Mouse (Mus musculus) stomach, postnatal 0 days (tissue): Measurements from ENCODE around the gene Sorcs3.

Experiments used
- CTCF ChIP-seq: IDR thresholded peaks from 2 replicates; pipeline ENCODE4 v1.5.1; 2016; ENCODE audit warnings: antibody characterized with exemption, low read depth, mild to moderate bottlenecking, moderate library complexity
- EP300 ChIP-seq: optimal IDR thresholded peaks from 2 replicates; pipeline ENCODE3; 2016; ENCODE audit warnings: antibody characterized with exemption

DNA sequence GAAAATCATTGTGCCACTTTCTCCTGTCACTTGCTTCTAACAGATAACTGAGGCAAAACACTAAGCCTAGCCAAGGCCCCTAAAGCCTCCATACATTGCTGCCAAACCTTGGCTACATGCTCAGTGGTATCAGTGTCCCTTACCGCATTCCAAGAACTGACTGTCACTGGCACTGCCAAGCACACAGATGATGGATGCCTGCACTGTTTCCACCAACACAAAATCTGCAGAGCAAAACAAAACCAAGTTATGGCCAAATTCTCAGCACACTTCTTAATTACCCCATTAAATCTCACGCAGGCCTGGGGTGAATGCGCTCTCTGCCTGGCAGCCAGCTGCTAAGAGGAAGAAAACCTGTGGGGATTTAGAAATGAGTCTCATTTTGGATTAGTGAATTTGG is 628.5 kb downstream of the Sorcs3 start:
- TF ChIP-seq CTCF (no peak), EP300 (no peak)
